Mouse (Mus musculus): ENCODE data around the gene 2700049A03Rik. TPM values are rescaled to one million over a fixed set of nuclear protein-coding genes. Genes with fewer than 3 reads are reported as not detected.

Gene 2700049A03Rik
- polyA plus RNA-seq, 1 experiment from 2014 or later = 12.6 TPM

- Histone ChIP-seq H3K9me3 (no peaks in the 10 kb centered on the region), H3K4me2 (replicated peaks) (no peak overlapping the region), H3K27ac (no peak overlapping the region), H3K27me3 (replicated peaks) (no peaks in the 10 kb centered on the region), H3K36me3 (peaks cover 22% of the 10 kb centered on the region), H3K4me3 (replicated peaks) (no peak overlapping the region), H3K4me1 (replicated peaks) (no peaks in the 10 kb centered on the region), H3K9ac (no peak overlapping the region)
- 67% methylated on average over 8 of the region's 8 CpGs for WGBS
- no peak for ATAC-seq
Measured at GRCm38 (mm10) chr12:71192705-71193104, 56.1 kb downstream of the 2700049A03Rik start.

- no peaks in the 10 kb centered on the region for H3K9me3 ChIP-seq
- H3K27ac ChIP-seq = no peak overlapping the region
- H3K4me1 ChIP-seq (replicated peaks) = 0 out of 2 replicates have a peak, but pooled peaks cover 3% of the 10 kb centered on the region
- no peak overlapping the region for H3K9ac ChIP-seq
- no peak overlapping the region for H3K4me2 ChIP-seq (replicated peaks)
- H3K27me3 ChIP-seq (replicated peaks) = no peaks in the 10 kb centered on the region
- no peak for ATAC-seq
- 62% methylated on average over 3 of the region's 3 CpGs for WGBS
- peaks cover 11% of the 10 kb centered on the region; the same call in 1 of the 2 replicates for H3K36me3 ChIP-seq
- H3K4me3 ChIP-seq (replicated peaks) = no peak overlapping the region
Measured at GRCm38 (mm10) chr12:71197671-71198070, 61.0 kb downstream of the 2700049A03Rik start.

GRCm38 (mm10) chr12:71201753-71202152 lies 65.1 kb downstream of the 2700049A03Rik start:
- ATAC-seq = no peak
- no peak overlapping the region for H3K4me2 ChIP-seq (replicated peaks)
- no peak overlapping the region for H3K9ac ChIP-seq
- no peaks in the 10 kb centered on the region for H3K36me3 ChIP-seq
- 0 out of 2 replicates have a peak, but pooled peaks cover 3% of the 10 kb centered on the region for H3K4me1 ChIP-seq (replicated peaks)
- no peaks in the 10 kb centered on the region for H3K9me3 ChIP-seq
- H3K27me3 ChIP-seq (replicated peaks) = no peaks in the 10 kb centered on the region
- no peak overlapping the region for H3K4me3 ChIP-seq (replicated peaks)
- peak overlapping the region; percentile 22; the same call in 1 of the 2 replicates for H3K27ac ChIP-seq
- WGBS = 60% methylated on average over 5 of the region's 5 CpGs

- Histone ChIP-seq H3K9me3 (no peaks in the 10 kb centered on the region), H3K4me1 (replicated peaks) (0 out of 2 replicates have a peak, but pooled peaks cover 3% of the 10 kb centered on the region), H3K27me3 (replicated peaks) (no peaks in the 10 kb centered on the region), H3K9ac (no peak overlapping the region), H3K4me2 (replicated peaks) (no peak overlapping the region), H3K4me3 (replicated peaks) (no peak overlapping the region), H3K27ac (no peak overlapping the region), H3K36me3 (no peaks in the 10 kb centered on the region)
- WGBS = 83% methylated on average over 3 of the region's 3 CpGs
- no peak for ATAC-seq
Measured at GRCm38 (mm10) chr12:71204303-71204702, 67.7 kb downstream of the 2700049A03Rik start.

GRCm38 (mm10) chr12:71217191-71217590 lies 80.5 kb downstream of the 2700049A03Rik start:
- H3K9ac ChIP-seq = no peak overlapping the region
- H3K4me1 ChIP-seq (replicated peaks) = no peaks in the 10 kb centered on the region
- no peaks in the 10 kb centered on the region for H3K27me3 ChIP-seq (replicated peaks)
- whole genome bisulfite sequencing = 84% methylated on average over 9 of the region's 9 CpGs
- no peaks in the 10 kb centered on the region for H3K9me3 ChIP-seq
- no peak overlapping the region for H3K27ac ChIP-seq
- H3K4me3 ChIP-seq (replicated peaks) = no peak overlapping the region
- no peak for ATAC-seq
- H3K4me2 ChIP-seq (replicated peaks) = no peak overlapping the region
- peaks cover 4% of the 10 kb centered on the region; the same call in 1 of the 2 replicates for H3K36me3 ChIP-seq

GRCm38 (mm10) chr12:71217866-71218522 lies 81.3 kb downstream of the 2700049A03Rik start:
- H3K9ac ChIP-seq = no peak overlapping the region
- H3K27me3 ChIP-seq (replicated peaks) = no peaks in the 10 kb centered on the region
- no peak overlapping the region for H3K4me2 ChIP-seq (replicated peaks)
- ATAC-seq = peak; percentile 49; the same call in 1 of the 2 replicates
- no peaks in the 10 kb centered on the region for H3K9me3 ChIP-seq
- H3K4me1 ChIP-seq (replicated peaks) = no peaks in the 10 kb centered on the region
- no peak overlapping the region for H3K27ac ChIP-seq
- H3K4me3 ChIP-seq (replicated peaks) = no peak overlapping the region
- peaks cover 4% of the 10 kb centered on the region; the same call in 1 of the 2 replicates for H3K36me3 ChIP-seq
- 61% methylated on average over 6 of the region's 6 CpGs for WGBS

- Histone ChIP-seq H3K4me3 (replicated peaks) (no peak overlapping the region), H3K27me3 (replicated peaks) (no peaks in the 10 kb centered on the region), H3K4me1 (replicated peaks) (no peaks in the 10 kb centered on the region; the same call in 1 of the 2 replicates), H3K36me3 (peaks cover 4% of the 10 kb centered on the region; the same call in 1 of the 2 replicates), H3K4me2 (replicated peaks) (no peak overlapping the region), H3K27ac (no peak overlapping the region), H3K9ac (no peak overlapping the region), H3K9me3 (no peaks in the 10 kb centered on the region)
- 93% methylated on average over 6 of the region's 6 CpGs for WGBS
- no peak for ATAC-seq
Measured at GRCm38 (mm10) chr12:71222761-71223160, 86.1 kb downstream of the 2700049A03Rik start.

- H3K9ac ChIP-seq = no peak overlapping the region
- H3K36me3 ChIP-seq = no peaks in the 10 kb centered on the region
- no peaks in the 10 kb centered on the region; the same call in 1 of the 2 replicates for H3K4me1 ChIP-seq (replicated peaks)
- H3K4me2 ChIP-seq (replicated peaks) = no peak overlapping the region
- 0 out of 2 replicates have a peak, but pooled peaks have one; percentile 25 for ATAC-seq
- H3K9me3 ChIP-seq = no peaks in the 10 kb centered on the region
- no peak overlapping the region for H3K4me3 ChIP-seq (replicated peaks)
- 44% methylated on average over 4 of the region's 4 CpGs for WGBS
- H3K27me3 ChIP-seq (replicated peaks) = no peaks in the 10 kb centered on the region
- peak overlapping the region; percentile 28; the same call in 1 of the 2 replicates for H3K27ac ChIP-seq
Measured at GRCm38 (mm10) chr12:71227769-71228168, 91.1 kb downstream of the 2700049A03Rik start.

- no peak for ATAC-seq
Measured at GRCm38 (mm10) chr12:71228925-71229649, 92.4 kb downstream of the 2700049A03Rik start.

GRCm38 (mm10) chr12:71231561-71231960 lies 94.9 kb downstream of the 2700049A03Rik start:
- Histone ChIP-seq H3K36me3 (no peaks in the 10 kb centered on the region), H3K9ac (no peak overlapping the region), H3K9me3 (no peaks in the 10 kb centered on the region), H3K27me3 (replicated peaks) (no peaks in the 10 kb centered on the region), H3K27ac (no peak overlapping the region), H3K4me2 (replicated peaks) (no peak overlapping the region), H3K4me3 (replicated peaks) (no peak overlapping the region), H3K4me1 (replicated peaks) (no peaks in the 10 kb centered on the region; the same call in 1 of the 2 replicates)
- 88% methylated on average over 9 of the region's 9 CpGs for WGBS
- no peak for ATAC-seq

More at GRCm38 (mm10) chr12:71228925-71229649, 92.4 kb downstream of the 2700049A03Rik start:
- H3K9ac ChIP-seq = no peak overlapping the region
- H3K4me1 ChIP-seq (replicated peaks) = no peaks in the 10 kb centered on the region; the same call in 1 of the 2 replicates
- H3K4me3 ChIP-seq (replicated peaks) = no peak overlapping the region
- no peaks in the 10 kb centered on the region for H3K36me3 ChIP-seq
- no peak overlapping the region for H3K4me2 ChIP-seq (replicated peaks)
- no peaks in the 10 kb centered on the region for H3K27me3 ChIP-seq (replicated peaks)
- WGBS = 49% methylated on average over 10 of the region's 10 CpGs
- no peak overlapping the region for H3K27ac ChIP-seq
- no peaks in the 10 kb centered on the region for H3K9me3 ChIP-seq

- no peak overlapping the region for H3K4me3 ChIP-seq (replicated peaks)
- H3K36me3 ChIP-seq = no peaks in the 10 kb centered on the region
- no peaks in the 10 kb centered on the region for H3K4me1 ChIP-seq (replicated peaks)
- no peaks in the 10 kb centered on the region for H3K27me3 ChIP-seq (replicated peaks)
- H3K9ac ChIP-seq = no peak overlapping the region
- 71% methylated on average over 5 of the region's 5 CpGs for WGBS
- no peak for ATAC-seq
- no peak overlapping the region for H3K4me2 ChIP-seq (replicated peaks)
- H3K9me3 ChIP-seq = no peaks in the 10 kb centered on the region
- no peak overlapping the region for H3K27ac ChIP-seq
Measured at GRCm38 (mm10) chr12:71233426-71233825, 96.8 kb downstream of the 2700049A03Rik start.

- Histone ChIP-seq H3K27me3 (replicated peaks) (no peaks in the 10 kb centered on the region), H3K9me3 (0 out of 2 replicates have a peak, but pooled peaks cover 1% of the 10 kb centered on the region), H3K9ac (no peak overlapping the region), H3K4me2 (replicated peaks) (no peak overlapping the region), H3K4me3 (replicated peaks) (no peak overlapping the region), H3K4me1 (replicated peaks) (no peaks in the 10 kb centered on the region), H3K36me3 (peaks cover 5% of the 10 kb centered on the region), H3K27ac (no peak overlapping the region)
- WGBS = 91% methylated on average over 4 of the region's 4 CpGs
- ATAC-seq = no peak
Measured at GRCm38 (mm10) chr12:71237074-71237473, 100.4 kb downstream of the 2700049A03Rik start.
